In genomic region chr2:26910124-26910993, GRCm38 (mm10) we compare ENCODE assay signal across 8 mouse cellular contexts. TPM values are rescaled to one million over a fixed set of nuclear protein-coding genes. Genes with fewer than 3 reads are reported as not detected.
A peak's percentile ranks its signal among the peaks of the same experiment; 100 is the strongest.
DNase-seq lines count a peak whose midpoint lies in the region; ATAC-seq lines count a peak whose summit lies in the region.

Gene Med22, minus strand, starts transcription at chr2:26910677.
Gene Rpl7a, plus strand, starts transcription at chr2:26910764.

- intact Hi-C loops in gastrocnemius, postnatal 14 days (cut with DNase I; ENCODE audit: low total_unique reads): no loop called here
- intact Hi-C loops in left cerebral cortex, postnatal 10 days (cut with DNase I): no loop called here

- peak; percentile 98 for DNase-seq in adipocyte (ENCODE audit: low spot score)
- DNase-seq in embryo, embryonic 10 days (ENCODE audit: low spot score): peak; percentile 97
- peak; percentile 100 for DNase-seq in gastrocnemius, postnatal 14 days
- peak; percentile 99 to 100 for DNase-seq in left cerebral cortex, postnatal 10 days (ENCODE audit: extremely low spot score in 1 of 2, low spot score in 2 of 2)
- peak; percentile 99 for DNase-seq in right cerebral cortex, postnatal 25 days
- DNase-seq in urinary bladder, postnatal 4 days (ENCODE audit: low spot score in 2 of 2): peak; percentile 99 to 100

- ATAC-seq in inflammation-experienced regulatory T-cells, adult 6 months: peak; percentile 93
- ATAC-seq in megakaryocyte-erythroid progenitor cell, adult 5-6 weeks (replicated peaks; ENCODE audit: low FRiP score, low TSS enrichment, poor library complexity, severe bottlenecking): peak; percentile 81

RNA-seq across cellular contexts. Expression of gene Med22, which starts in this region (rescaled TPM):
- 10 to 100 TPM; 19.2 to 19.7 TPM for total RNA-seq in gastrocnemius, postnatal 14 days (2021)
- 10 to 100 TPM; 10.2 to 16.7 (median 11.1) TPM for polyA plus RNA-seq in inflammation-experienced regulatory T-cells, adult 6 months (2017; shearing (Covaris generic))
- total RNA-seq in left cerebral cortex, postnatal 10 days (2021): 10 to 100 TPM; 44.3 TPM
- total RNA-seq in megakaryocyte-erythroid progenitor cell, adult 5-6 weeks (2014; fragmentation: Nextera tagmentation): 24.7 and 37.6 TPM in 2 replicates
- 14.4 and 20.2 TPM in 2 replicates for total RNA-seq in megakaryocyte-erythroid progenitor cell, adult 5-6 weeks (2017)

RNA-seq across cellular contexts. Expression of gene Rpl7a, which starts in this region (rescaled TPM):
- 100 to 1,000 TPM; 309 to 346 TPM for total RNA-seq in gastrocnemius, postnatal 14 days (2021)
- 1,000 to 10,000 TPM in 1 of 3 experiments, 100 to 1,000 TPM in 2; 540 to 1,152 (median 653) TPM for polyA plus RNA-seq in inflammation-experienced regulatory T-cells, adult 6 months (2017; shearing (Covaris generic))
- total RNA-seq in left cerebral cortex, postnatal 10 days (2021): 100 to 1,000 TPM; 311 to 325 TPM
- 2,329 and 2,826 TPM in 2 replicates for total RNA-seq in megakaryocyte-erythroid progenitor cell, adult 5-6 weeks (2014; fragmentation: Nextera tagmentation)
- total RNA-seq in megakaryocyte-erythroid progenitor cell, adult 5-6 weeks (2017): 2,192 and 2,459 TPM in 2 replicates

Comparison
In these comparisons a context has a peak if more than half of its experiments do, and no peak if none do; other contexts are left out.
1. Peak in every context shown above with its lines: DNase-seq and ATAC-seq.
2. RNA of gene Rpl7a (total RNA-seq): 2,192 to 2,826 TPM in megakaryocyte-erythroid progenitor cell, adult 5-6 weeks; 309 to 346 TPM in gastrocnemius, postnatal 14 days and 311 to 325 TPM in left cerebral cortex, postnatal 10 days; every median in the first group is over 4 times any median in the second.